Mouse (Mus musculus) cerebellum, adult 11 months (tissue): ENCODE measurements around the gene Rnf215.
"Not testable (repeated sequence)": the region's sequence is repeated elsewhere in the genome, so short reads cannot be mapped to it uniquely, and the experiment has no call there.

Experiments
- DNase-seq: peaks from one replicate; pipeline ENCODE4 v3.0.0; 2022

Gene Rnf215

GRCm38 (mm10) chr11:4113970-4114369, 21.0 kb upstream of the Rnf215 start:
- DNase-seq = no peak

- not testable (repeated sequence) for DNase-seq
These were observed 20.5 kb upstream of the Rnf215 start for GRCm38 (mm10) chr11:4114541-4114940.

DNA sequence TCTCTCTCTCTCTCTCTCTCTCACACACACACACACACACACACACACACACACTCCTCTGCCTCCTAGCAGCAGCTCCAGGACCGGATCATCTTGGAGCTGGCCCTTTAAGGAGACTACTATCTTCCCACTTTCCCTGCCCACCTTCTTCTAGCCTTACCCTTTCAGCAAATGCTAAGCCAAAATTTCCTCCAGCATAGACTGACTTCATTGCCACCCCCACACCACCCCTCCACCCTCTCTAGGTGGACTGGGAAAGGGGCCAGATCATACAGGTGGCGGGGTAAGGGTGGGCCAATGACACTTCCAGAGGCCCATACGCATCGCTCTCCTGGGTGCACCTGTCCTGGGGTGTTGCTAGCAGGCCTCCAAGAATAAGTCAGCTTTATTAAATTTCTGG, 19.6 kb upstream of the Rnf215 start:
- no peak for DNase-seq

- no peak for DNase-seq
These were observed 18.4 kb upstream of the Rnf215 start for GRCm38 (mm10) chr11:4116458-4117141.

GRCm38 (mm10) chr11:4117372-4118071, 17.5 kb upstream of the Rnf215 start:
- DNase-seq = no peak

DNA sequence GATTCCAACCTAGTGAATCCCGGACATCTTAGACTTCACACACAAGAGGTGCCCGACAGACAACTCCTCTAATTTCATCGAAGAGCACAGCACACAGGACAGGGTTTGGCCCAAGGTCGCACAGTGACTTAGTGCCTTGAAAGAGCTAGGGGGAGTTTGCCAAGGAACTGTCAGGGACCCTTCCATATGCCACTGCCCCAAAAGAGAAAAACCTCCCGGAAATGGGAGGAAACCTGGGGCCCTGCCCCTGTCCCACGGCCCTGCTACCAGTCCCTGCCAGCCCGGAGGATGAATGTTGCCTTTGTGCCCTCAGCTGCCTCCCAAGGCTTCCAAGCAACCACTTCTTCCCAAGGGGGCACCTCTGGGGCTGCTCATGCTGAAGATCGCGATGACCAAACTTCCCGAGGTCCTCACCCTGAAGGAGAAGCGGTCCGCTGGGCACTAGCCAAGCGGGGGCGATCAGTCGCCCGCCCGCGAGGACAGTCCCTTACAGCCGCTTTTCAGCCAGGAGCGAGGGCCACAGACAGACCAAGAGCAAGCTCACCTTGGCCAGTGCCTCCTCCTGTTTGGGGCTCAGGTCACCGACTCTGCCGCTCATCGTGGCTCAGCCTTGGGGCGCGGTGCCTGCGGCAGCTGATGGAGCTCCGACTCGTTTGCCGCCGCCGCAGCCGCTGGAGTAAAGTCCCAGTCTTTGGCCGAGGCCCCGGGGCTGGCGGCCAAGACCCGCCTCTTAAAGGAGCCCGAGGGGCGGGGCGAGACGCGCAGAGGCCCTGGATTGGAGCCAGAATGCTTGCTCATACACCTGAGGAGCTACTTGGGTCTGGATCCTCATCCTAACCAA, 16.7 kb upstream of the Rnf215 start:
- DNase-seq = peak; percentile 74

GRCm38 (mm10) chr11:4119635-4120034, 15.4 kb upstream of the Rnf215 start:
- no peak for DNase-seq

DNA sequence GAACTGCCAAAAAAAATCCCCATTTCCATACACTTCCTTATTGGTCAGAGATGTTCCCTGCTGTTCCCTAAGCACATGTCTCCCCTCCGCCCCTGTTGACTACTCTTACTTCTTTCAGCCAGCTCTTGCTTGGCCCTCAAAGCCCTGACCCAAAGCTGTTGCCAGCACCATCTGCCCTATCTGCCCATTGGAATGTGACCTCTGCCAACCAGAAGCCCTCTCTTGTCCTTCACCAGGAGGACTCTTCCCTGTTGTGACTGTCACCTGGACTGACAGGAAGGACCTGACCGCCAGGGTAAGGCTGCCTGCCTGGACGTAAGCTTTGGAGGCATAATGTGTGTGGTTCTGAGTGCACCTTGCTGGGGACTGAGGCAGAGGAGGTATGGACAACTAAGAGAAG, 13.3 kb upstream of the Rnf215 start:
- no peak for DNase-seq

DNA sequence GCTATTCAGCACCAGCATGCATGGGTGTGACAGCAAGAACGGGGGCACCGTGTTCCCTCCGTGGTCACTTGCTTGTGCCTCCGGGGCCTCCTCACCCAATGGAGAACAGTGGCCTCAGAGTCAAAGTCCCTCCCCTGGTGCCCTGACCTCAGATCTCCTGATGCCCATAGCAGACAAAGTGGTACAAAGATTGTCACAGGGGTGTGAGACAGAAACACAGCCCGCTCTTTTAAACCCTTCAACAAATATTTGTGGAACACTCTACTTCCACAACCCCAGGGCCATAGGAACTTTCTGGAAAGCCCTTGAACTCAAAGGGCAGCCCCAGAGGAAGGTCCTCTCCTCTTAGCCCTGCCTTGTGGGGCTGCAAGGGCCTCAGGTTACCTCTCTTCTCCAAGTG, 12.8 kb upstream of the Rnf215 start:
- DNase-seq = no peak

DNA sequence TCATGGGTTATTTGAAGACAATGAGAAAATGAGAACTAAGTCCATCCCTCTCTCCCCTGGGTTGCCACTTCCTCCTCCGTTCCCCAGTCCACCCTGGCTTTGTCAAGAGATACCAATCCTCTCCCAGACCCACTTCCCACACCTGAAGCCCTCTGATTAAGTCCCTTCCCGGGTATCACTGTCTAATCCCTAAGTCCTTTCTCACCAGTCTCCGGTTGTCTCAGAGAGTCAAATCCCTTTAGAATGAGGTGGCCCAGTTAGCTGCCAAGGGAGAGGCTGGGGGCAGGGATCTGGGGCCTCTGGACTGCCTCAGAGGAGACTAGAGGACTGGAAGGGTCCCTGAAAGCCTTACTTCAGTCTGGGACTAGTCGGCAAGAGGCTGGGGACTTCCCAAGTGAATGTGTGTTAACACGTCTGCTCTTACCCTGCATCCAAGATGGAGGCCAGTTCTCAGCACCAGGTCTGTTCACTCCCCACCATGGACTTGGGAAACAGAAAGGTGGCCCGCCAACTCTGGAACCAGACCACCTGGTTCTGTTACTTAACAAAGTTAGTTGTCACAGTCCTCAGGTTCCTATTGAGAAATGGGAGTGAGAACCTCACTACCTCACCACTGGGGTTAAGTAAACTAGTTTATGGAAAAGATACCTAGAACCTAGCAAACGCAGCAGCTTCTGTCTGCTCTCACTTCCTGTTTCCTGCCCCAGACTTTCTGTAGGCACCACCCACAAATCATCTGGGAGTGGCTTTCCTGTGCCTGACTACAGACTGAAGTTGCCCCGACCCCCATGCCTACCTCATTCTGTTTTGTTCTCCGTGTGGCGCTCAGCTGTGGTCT, 12.0 kb upstream of the Rnf215 start, which contains the start of gene Sec14l2:
Gene Sec14l2, minus strand, starts transcription at position 674 of the 838 bp plus-strand sequence.
- no peak for DNase-seq

- no peak for DNase-seq
These were observed 11.1 kb upstream of the Rnf215 start for GRCm38 (mm10) chr11:4123922-4124321.

DNA sequence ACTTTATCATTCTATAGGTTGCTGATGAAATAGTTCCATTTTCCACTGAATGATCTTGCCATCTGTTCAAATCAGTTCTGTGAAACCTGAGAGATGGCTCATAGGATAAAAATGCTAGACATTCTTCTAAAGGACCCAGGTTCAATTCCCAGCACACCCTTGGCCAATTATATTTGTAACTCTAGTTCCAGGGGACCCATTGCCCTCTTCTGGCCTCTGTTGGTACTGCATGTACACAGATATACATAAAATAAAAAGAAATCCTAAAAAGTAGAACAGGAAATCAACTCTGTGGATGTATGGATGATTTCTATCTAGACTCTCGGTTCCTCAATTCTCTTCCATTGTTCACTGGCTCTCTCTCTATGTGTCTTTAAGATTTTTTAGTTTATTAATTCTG, 7.9 kb upstream of the Rnf215 start:
- DNase-seq = no peak

- not testable (repeated sequence) for DNase-seq
These were observed 6.5 kb upstream of the Rnf215 start for GRCm38 (mm10) chr11:4128461-4128860.

DNA sequence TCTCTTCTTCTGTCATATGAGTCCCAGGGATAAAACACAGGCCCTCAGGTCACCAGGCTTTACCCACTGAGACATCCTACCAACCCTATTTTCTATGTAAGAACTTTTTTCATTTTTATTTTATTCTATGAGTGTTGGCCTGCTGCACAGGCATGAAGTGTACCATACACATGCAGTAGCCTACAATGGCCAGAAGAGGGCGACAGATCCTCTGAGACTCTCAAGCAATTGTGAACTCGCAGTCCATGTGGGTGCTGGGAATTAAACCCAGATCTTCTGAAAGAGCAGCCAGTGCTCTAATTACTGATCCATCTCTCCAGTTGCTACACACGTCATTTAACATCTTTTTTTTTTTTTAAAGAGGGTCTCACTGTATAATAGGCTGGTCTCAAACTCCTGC, 1.6 kb upstream of the Rnf215 start:
- no peak for DNase-seq

DNA sequence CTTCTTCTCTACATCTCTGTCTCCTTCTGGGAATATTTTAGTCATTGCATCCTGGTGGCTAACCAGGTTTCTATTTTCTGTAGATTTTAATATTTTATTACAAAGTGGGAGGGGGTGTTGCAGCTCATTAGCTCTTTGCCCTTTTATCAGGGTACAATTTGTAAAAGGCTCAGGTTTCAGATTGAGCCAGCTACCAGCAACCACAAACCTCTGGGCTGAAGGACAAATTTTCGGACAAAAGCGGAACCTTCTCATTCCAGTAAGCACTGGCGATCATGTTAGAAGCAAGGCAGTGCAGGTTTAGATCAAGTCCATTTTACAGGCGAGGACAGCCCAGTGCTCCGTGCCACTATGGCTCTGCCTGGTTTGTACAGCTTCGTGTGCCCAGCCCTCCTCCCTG, 602 bp upstream of the Rnf215 start:
- no peak for DNase-seq

DNA sequence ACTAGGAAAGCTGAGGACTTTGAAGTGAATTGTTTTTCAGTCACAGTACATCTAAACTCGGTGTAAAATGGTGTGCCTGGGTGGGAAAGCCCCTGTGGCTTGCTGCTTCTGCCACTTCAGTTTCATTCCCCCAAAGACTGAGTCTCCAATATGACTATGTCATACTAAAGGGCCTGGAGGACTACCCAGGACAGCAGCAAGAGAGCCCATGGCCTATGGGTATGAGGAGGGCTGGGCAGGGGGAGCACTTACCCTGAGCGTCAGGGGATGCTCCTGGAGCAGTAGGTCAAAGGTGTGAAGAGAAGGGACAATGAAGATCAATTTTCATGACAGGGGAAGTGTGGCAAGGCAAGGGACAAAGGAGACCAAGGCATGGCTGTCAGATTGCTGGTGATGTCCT, 4.0 kb downstream of the Rnf215 start:
- DNase-seq = no peak

DNA sequence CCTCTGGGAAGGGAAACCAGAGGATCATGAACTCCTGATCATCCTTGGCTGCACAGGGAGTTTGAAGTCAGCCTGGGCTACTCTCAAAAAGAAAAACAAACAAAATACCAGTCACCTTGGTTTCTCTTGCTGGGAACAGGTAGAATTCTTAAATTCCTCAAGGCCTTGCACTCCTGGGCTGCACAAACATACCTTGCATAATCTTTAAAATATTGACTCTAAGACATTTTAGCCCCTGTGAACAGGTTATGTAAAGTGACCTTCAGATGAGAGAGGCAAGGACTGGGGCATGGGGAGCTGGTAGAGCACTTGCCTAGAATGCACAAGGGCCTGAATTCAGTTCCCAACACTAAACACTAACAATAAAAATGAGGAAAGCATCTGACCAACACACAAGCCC, 6.5 kb downstream of the Rnf215 start:
- DNase-seq = no peak

DNA sequence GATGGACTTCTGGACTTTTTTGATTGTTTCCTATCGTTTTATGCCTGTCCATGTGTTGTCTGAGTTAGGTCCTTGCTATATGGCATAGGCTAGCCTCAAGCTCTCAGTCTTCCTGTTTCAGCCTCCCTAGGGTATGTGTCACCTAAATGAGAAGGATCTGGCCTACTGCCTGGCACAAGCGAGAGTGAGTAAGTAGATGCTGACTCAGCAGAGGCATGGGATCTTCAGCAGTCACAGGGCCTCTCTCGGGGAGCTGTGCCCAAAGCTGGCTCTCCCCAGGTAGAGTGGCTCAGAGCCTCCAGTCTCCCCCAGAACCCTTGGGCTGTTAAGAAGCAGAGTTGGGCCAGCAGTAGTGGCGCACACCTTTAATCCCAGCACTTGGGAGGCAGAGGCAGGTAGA, 7.3 kb downstream of the Rnf215 start:
- DNase-seq = no peak

GRCm38 (mm10) chr11:4143281-4144062, 8.5 kb downstream of the Rnf215 start:
- no peak for DNase-seq

DNA sequence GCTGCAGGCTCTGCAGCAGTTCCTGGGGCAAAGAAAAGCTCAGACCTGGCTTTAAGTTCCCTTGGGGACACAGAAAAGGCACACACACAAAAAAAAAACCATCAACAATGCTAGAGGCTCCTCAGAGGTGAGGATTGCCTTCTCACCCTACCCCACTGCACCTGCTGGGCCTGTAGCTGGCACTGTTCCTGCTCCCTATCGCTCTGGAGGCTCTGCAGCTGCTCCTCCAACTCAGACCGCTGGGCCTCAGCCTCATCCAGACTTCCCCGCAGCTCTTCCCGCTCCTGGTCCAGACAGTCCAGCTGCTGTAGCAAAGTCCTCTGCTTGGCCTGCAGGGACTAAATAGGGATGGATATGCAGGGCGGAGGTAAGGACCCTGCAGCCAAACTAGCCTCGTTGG, 11.4 kb downstream of the Rnf215 start:
- no peak for DNase-seq

GRCm38 (mm10) chr11:4147098-4147497, 12.1 kb downstream of the Rnf215 start:
- DNase-seq = no peak

GRCm38 (mm10) chr11:4148120-4148519, 13.1 kb downstream of the Rnf215 start:
- no peak for DNase-seq
